ENCODE assay signal across 9 mouse cellular contexts in the genomic region with DNA sequence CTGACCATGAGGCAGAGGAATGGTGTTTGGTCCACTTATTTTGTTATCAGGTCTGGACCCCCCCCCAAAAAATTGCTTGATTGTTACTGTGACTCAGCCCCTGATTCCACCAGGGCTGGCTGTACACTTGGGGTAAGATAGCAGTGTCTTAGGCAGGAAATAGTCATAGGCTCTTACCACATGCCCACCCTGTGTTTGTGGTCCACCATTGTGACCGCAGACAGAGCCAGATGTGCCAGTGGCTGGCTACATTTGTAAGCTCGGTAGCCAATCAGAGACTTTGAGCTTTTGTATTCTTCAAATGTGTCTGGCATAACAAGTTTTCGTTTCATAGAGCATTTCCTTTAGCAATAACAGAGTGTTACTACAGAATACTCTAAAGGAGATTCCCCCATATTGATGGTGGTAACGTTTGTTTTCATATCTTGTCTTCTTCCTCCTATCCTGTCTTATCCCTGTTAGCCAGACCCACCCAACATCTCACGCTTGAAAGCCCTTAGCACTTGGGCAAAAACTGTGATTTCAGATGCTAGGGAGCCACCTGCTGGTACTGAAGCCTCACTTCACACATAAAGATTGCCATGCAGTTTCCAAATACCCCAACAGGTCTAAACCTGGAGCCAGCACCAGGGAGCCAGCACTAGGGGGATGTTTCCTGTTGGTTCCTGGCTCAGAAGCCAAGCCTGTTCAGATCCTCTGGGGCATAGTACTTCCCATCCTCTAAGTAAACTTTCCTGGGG. TPM values are rescaled to one million over a fixed set of nuclear protein-coding genes. Genes with fewer than 3 reads are reported as not detected.
DNase-seq lines count a peak whose midpoint lies in the region; ATAC-seq and TF ChIP-seq lines count a peak whose summit lies in the region.
"Had no signal": no experiment of that assay in that cellular context is flagged by ENCODE, and none has a peak within 500 bp of the region (broad histone marks: within the 10 kb centered on the region; RNA-seq: fewer than 3 reads in every experiment).

No protein-coding gene starts in this region.

- no peak overlapping the region for H3K9ac ChIP-seq in intestine, postnatal 0 days (ENCODE audit: low read depth, low read length)
- no peak overlapping the region for H3K9ac ChIP-seq in limb, embryonic 11.5 days (ENCODE audit: low read length)
- no peak overlapping the region for H3K9ac ChIP-seq in midbrain, embryonic 16.5 days (ENCODE audit: low read depth, low read length)
- H3K9ac ChIP-seq in stomach, embryonic 16.5 days (ENCODE audit: low read length) = no peak overlapping the region

- no peak overlapping the region for H3K27ac ChIP-seq in intestine, postnatal 0 days (ENCODE audit: low read depth, low read length)
- no peak overlapping the region for H3K27ac ChIP-seq in limb, embryonic 11.5 days (replicated peaks; ENCODE audit: low read depth, low read length)
- no peak overlapping the region for H3K27ac ChIP-seq in midbrain, embryonic 16.5 days (ENCODE audit: low read length)
- H3K27ac ChIP-seq in stomach, embryonic 16.5 days (ENCODE audit: low read length) = no peak overlapping the region

- peak; percentile 91 for TF ChIP-seq CTCF in intestine, postnatal 0 days (IDR thresholded peaks at IDR 0.05; ENCODE audit: low read depth)

- H3K4me3 ChIP-seq in intestine, postnatal 0 days (ENCODE audit: low read depth, low read length) = no peak overlapping the region
- H3K4me3 ChIP-seq in limb, embryonic 11.5 days (ENCODE audit: low read depth, low read length) = no peak overlapping the region
- H3K4me3 ChIP-seq in midbrain, embryonic 16.5 days (ENCODE audit: low read depth, low read length) = no peak overlapping the region
- H3K4me3 ChIP-seq in stomach, embryonic 16.5 days (replicated peaks; ENCODE audit: low read length) = no peak overlapping the region
- H3K4me3 ChIP-seq: erythroblast, embryonic 14.5 days had no signal

- H3K9me3 ChIP-seq in intestine, postnatal 0 days (ENCODE audit: control insufficient read depth) = no peaks in the 10 kb centered on the region
- H3K9me3 ChIP-seq in limb, embryonic 11.5 days (ENCODE audit: control insufficient read depth, low read length) = no peaks in the 10 kb centered on the region
- H3K9me3 ChIP-seq in midbrain, embryonic 16.5 days (replicated peaks; ENCODE audit: control insufficient read depth, low read length, poor library complexity, severe bottlenecking) = no peaks in the 10 kb centered on the region
- no peaks in the 10 kb centered on the region for H3K9me3 ChIP-seq in stomach, embryonic 16.5 days (replicated peaks; ENCODE audit: control insufficient read depth, low read length)

- WGBS in intestine, postnatal 0 days = 43% methylated on average over 5 of the region's 5 CpGs
- 49% methylated on average over 5 of the region's 5 CpGs for WGBS in limb, embryonic 11.5 days
- 50% methylated on average over 5 of the region's 5 CpGs for WGBS in midbrain, embryonic 16.5 days
- 41% methylated on average over 5 of the region's 5 CpGs for WGBS in stomach, embryonic 16.5 days

- peak; percentile 92 for DNase-seq in 3T3-L1 (ENCODE audit: low read depth, low spot score)
- DNase-seq in T-cell, adult 2 months (ENCODE audit: low spot score) = peak; percentile 85
- peak; percentile 27 for DNase-seq in gastrocnemius, postnatal 10 days
- DNase-seq in limb, embryonic 11.5 days (ENCODE audit: low spot score) = peak; percentile 62

- no peaks in the 10 kb centered on the region for H3K4me1 ChIP-seq in intestine, postnatal 0 days (replicated peaks; ENCODE audit: control insufficient read depth, insufficient read depth, low read length)
- no peaks in the 10 kb centered on the region for H3K4me1 ChIP-seq in limb, embryonic 11.5 days (ENCODE audit: control insufficient read depth, insufficient read depth, low read length)
- H3K4me1 ChIP-seq in midbrain, embryonic 16.5 days (ENCODE audit: control insufficient read depth, insufficient read depth, low read length) = no peaks in the 10 kb centered on the region
- no peaks in the 10 kb centered on the region for H3K4me1 ChIP-seq in stomach, embryonic 16.5 days (ENCODE audit: control insufficient read depth, insufficient read depth, low read length)

- no peak overlapping the region for H3K4me2 ChIP-seq in intestine, postnatal 0 days (replicated peaks; ENCODE audit: low read depth)
- H3K4me2 ChIP-seq in limb, embryonic 11.5 days (ENCODE audit: low read depth, severe bottlenecking) = no peak overlapping the region
- H3K4me2 ChIP-seq in midbrain, embryonic 16.5 days (ENCODE audit: low read length) = no peak overlapping the region
- H3K4me2 ChIP-seq in stomach, embryonic 16.5 days (ENCODE audit: low read depth, low read length) = no peak overlapping the region

- no peaks in the 10 kb centered on the region for H3K36me3 ChIP-seq in intestine, postnatal 0 days (ENCODE audit: control insufficient read depth, insufficient read depth)
- H3K36me3 ChIP-seq in limb, embryonic 11.5 days (ENCODE audit: control insufficient read depth, insufficient read depth, low read length) = no peaks in the 10 kb centered on the region
- H3K36me3 ChIP-seq in midbrain, embryonic 16.5 days (ENCODE audit: control insufficient read depth, insufficient read depth, low read length) = no peaks in the 10 kb centered on the region
- no peaks in the 10 kb centered on the region for H3K36me3 ChIP-seq in stomach, embryonic 16.5 days (ENCODE audit: control insufficient read depth, insufficient read depth, low read length)

- no peaks in the 10 kb centered on the region for H3K27me3 ChIP-seq in intestine, postnatal 0 days (replicated peaks; ENCODE audit: control insufficient read depth, insufficient read depth, low read length)
- no peaks in the 10 kb centered on the region for H3K27me3 ChIP-seq in limb, embryonic 11.5 days (ENCODE audit: control insufficient read depth, insufficient read depth, low read length)
- no peaks in the 10 kb centered on the region for H3K27me3 ChIP-seq in midbrain, embryonic 16.5 days (ENCODE audit: control insufficient read depth, insufficient read depth, low read depth, low read length)
- H3K27me3 ChIP-seq in stomach, embryonic 16.5 days (ENCODE audit: control insufficient read depth, insufficient read depth, low read length) = no peaks in the 10 kb centered on the region

- peak; percentile 96 for ATAC-seq in common myeloid progenitor, adult 5-6 weeks (replicated peaks; ENCODE audit: low read depth, poor library complexity, severe bottlenecking)
- ATAC-seq in intestine, postnatal 0 days = peak; percentile 54
- ATAC-seq in limb, embryonic 11.5 days (ENCODE audit: insufficient number of reproducible peaks, low FRiP score, low TSS enrichment, low read depth) = peak; percentile 76; the same call in 1 of the 2 replicates
- ATAC-seq in midbrain, embryonic 16.5 days = peak; percentile 89
- peak; percentile 29; the same call in 1 of the 2 replicates for ATAC-seq in stomach, embryonic 16.5 days (ENCODE audit: insufficient read depth, low FRiP score)

RNA-seq across cellular contexts. Expression of a gene that starts 12.3 kb away (rescaled TPM):
- 4.8 and 5.7 TPM in 2 replicates for total RNA-seq in common myeloid progenitor, adult 5-6 weeks (2017)
- under 1 TPM; 0.47 to 0.54 TPM for total RNA-seq in gastrocnemius, postnatal 10 days (2021)
- 2.3 and 2.4 TPM in 2 replicates for polyA plus RNA-seq in intestine, postnatal 0 days (2015; fragmentation: Nextera tagmentation; extraction: Ambion mirVana)
- 0.91 and 1.2 TPM in 2 replicates for polyA plus RNA-seq in limb, embryonic 11.5 days (2014; fragmentation: Nextera tagmentation; extraction: Ambion mirVana)
- 15.5 and 16.2 TPM in 2 replicates for polyA plus RNA-seq in midbrain, embryonic 16.5 days (2015; fragmentation: Nextera tagmentation; extraction: Ambion mirVana)
- polyA plus RNA-seq in stomach, embryonic 16.5 days (2015; fragmentation: Nextera tagmentation; extraction: Ambion mirVana) = 1.7 and 2.2 TPM in 2 replicates

Comparison
In these comparisons a context has a peak if more than half of its experiments do, and no peak if none do; other contexts are left out.
1. DNase-seq: peak in every context shown above with its lines; median percentile 92 in 3T3-L1; 85 in T-cell, adult 2 months; 62 in limb, embryonic 11.5 days; 27 in gastrocnemius, postnatal 10 days.
2. ATAC-seq: peak in every context shown above with its lines; median percentile 96 in common myeloid progenitor, adult 5-6 weeks; 89 in midbrain, embryonic 16.5 days; 76 in limb, embryonic 11.5 days; 54 in intestine, postnatal 0 days; 29 in stomach, embryonic 16.5 days.